Mouse (Mus musculus): ENCODE measurements around the gene Hmces.
"Not testable (repeated sequence)": the region's sequence is repeated elsewhere in the genome, so short reads cannot be mapped to it uniquely, and the experiment has no call there.

Gene Hmces

DNA sequence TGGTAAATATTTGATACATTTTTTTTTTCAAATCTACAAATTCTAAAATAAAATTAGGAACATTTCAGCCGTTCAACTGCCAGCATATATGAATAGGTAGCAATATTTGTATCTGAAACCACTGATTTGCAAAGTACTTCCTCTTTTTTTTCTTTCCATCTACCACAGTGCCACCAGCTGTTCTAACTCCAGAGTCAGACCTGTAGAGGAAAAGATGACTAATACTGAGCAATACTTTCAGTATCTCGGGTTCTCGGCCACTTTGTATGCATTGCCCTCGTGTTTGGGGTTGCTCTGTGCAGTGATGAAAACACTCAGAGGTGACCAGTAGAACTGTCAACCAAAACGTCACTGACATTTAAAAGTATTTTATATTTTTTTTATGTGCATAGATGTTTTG, 2.2 kb downstream of the Hmces start:
- no peak for DNase-seq

DNA sequence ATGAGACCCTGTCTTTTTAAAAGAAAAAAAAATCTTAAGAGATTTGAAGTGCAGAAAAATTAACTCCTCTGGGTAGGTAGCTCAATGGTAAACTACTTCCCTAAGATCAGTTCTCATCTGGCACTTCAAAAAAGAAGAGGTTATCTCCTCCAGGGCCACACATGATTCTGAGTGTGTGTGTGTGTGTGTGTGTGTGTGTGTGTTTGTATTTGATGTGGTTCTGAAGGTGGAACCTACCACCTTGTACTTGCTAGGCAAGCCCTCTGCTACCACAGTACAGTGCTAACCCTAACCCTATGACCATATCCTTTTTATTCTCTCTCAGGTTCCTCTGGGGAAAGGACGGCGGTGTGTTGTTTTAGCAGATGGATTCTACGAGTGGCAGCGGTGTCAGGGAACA, 7.5 kb downstream of the Hmces start:
- no peak for DNase-seq

DNA sequence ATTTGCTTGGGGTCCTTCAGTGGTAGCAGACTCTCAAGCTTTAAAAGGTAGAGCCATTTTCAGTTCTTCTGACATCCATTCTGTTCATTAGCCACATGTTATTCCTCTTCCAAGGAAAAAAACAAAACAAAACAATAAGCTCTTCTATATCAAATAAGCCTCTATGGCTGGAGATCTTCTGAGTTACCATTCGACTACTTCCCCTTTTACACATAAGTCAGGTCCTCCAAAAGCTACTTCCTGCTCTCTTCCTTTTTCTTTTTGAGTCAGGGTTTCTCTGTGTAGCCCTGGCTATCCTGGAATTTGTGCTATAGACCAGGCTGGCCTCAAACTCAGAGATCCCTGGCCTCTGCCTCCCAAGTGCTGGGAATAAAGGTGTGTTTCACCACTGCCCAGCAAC, 9.9 kb downstream of the Hmces start:
- DNase-seq, result no peak

DNA sequence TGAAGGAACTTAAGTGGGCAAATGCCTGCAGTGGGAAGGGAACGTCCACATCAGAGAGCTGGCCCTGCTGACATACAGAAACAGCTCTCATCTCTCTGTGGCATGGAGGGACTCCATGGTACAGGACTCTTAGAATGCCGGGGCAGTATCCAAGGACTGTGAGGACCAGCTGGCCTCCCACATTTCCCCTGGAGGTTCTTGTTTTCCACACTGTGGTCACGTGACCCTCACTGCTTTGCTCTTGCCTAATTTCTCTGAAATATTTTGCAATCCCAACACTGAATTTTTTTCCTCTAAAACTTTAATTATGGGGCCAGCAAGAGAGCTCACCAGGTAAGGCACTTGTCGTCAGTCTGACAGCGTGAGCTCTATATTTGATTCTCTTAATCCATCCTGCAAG, 21.3 kb downstream of the Hmces start:
- DNase-seq, result no peak

DNA sequence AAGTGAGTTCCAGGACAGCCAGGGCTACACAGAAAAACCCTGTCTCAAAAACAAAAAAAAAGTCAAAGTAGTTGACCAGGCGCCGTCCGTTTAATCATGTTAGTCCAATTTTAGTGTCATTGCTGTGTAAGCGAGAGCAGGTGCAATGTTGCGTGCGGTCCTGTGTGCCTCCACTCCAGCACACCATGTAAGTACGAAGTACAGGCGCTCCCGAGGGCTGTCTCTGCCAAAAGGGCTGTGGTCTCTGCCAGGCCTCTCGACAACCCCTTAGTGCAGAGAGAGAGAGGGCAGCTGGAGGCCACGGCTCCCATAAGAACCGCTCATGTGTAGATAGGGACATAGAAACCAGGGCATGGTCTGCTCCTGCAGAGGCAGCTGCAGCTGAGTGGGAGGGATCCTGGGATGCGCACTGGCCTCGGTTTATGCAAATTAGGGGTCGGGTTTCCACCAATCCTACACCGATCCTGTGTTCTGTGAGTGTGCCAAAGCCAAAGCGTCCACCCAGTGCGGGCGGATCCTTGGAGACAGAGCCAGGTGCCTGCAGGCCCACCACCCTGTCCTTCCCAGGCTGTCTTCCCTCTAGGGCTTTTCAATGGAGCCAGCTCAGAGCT, 23.5 kb downstream of the Hmces start:
- peak; percentile 53 for DNase-seq

DNA sequence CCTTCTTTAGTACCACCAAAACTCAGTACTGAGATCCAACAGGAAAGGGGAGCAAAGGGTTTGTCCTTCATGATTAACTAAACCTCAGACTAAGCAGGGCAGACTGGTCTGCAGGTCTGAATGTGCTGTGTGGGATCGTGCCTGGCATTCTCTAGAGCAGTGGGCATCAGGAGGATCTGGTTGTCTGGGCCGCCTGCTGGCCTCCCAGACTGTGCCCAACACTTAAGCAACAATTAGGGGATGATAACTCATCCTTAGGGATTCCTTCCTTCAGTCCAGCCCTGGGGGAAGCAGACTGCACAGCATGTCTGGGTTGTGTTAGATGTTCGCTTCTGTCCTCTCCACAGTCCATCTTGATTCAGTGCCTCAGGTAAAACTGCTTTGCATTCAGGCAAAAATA, 25.2 kb downstream of the Hmces start:
- no peak for DNase-seq

DNA sequence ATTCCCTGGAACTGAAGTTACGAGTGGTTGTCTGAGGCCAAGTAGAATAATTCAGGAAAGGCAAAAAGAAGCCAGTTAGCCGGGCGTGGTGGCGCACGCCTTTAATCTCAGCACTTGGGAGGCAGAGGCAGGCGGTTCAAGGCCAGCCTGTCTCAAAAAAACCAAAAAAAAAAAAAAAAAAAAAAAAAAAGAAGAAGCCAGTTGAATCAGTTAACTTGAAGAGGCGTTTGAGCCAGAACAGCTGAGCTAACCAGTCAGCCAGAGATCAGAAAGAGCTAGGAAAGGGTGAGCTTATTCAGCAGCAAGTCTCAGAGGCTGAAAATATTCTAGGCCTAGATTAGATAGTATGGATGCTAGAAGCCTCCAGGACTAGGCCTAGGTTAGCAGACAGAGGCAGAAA, 28.4 kb downstream of the Hmces start:
- no peak for DNase-seq

DNA sequence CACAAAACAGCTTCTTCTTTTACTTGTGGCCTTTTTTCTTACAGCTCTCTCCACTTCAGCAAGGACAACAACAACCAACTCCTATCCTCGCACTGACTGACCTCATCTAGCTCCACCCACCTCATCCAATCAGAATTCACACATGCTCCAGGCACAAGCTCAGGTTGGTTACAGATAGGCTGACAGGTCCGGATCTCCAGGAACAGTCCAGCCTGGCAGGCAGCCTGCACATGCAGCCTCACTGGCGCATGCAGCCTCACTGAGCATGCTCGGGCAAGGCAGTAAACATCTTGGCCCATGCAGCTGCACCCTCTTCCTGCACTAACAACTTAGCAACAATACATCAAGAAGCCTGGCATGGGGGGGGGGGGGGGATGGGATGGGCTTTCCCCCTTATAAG, 48.7 kb downstream of the Hmces start:
- not testable (repeated sequence) for DNase-seq

DNA sequence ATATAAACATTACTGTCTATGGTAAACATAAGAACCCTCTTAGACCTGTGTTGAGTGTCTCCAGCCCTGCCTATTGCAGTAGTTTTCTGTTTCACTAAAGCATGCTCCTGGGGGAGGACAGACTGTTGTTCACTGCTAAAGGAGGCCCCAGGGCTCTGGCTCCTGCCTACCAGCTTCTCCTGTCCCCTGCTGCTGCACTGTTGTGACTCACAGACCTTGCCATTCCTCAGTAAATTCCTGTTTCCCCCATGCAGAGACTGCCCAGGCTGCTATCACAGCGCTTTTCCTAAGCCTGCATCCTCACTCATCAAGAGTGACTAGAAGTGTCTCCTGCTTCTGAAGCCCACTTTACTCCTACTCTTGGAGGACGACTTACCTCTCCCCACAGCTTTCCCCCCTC, 56.3 kb downstream of the Hmces start:
- no peak for DNase-seq

DNA sequence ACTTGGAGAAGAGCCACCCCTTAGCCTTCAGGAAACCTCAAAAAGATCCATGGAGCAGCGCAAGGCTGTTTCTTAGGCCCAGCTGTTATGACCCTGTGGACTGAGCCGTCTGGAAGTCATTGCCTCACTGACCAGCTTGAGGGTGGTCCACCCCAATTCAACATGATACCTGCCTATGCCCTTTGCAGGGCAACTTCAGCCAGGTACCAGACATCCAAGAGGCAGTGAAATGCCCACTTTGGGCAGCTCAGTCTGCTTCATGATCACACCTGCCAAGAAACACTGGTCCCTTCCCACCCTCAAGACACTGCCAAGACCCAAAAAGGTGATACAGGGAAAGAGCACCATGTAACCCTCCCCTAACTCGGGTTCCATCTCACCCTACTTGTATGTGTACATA, 66.0 kb downstream of the Hmces start:
- no peak for DNase-seq

DNA sequence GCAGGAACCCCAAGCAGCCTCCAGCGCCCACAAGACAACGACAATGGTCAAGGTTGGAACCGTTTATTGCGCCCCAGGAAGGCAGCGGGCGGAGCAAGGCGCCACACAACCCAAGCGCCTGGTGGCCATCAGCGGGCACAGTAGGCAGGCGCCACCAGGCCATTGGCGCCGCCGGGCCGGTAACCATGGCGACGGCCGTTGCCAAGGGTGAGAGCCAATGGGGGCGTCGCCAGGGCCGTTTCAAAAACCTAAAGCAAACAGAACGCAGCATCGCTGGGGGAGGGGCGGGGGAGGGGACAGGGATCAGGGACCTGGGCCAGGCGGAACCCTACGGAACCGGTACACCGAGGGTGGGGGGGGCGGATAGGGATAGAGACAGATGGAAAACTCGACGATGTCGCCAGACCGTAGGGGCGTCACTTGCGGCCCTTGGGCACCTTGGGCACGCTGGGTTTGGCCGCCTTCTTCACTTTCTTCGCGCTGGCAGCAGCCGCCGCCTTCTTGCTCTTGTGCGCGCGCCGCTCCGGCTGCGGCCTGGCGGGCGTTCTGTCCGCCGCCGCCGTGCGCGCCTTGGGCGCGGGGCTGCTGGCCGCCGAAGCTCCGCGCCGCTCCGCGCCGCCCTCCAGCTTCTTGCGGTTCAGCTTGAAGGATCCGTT, 66.8 kb downstream of the Hmces start:
- peak; percentile 68 for DNase-seq

DNA sequence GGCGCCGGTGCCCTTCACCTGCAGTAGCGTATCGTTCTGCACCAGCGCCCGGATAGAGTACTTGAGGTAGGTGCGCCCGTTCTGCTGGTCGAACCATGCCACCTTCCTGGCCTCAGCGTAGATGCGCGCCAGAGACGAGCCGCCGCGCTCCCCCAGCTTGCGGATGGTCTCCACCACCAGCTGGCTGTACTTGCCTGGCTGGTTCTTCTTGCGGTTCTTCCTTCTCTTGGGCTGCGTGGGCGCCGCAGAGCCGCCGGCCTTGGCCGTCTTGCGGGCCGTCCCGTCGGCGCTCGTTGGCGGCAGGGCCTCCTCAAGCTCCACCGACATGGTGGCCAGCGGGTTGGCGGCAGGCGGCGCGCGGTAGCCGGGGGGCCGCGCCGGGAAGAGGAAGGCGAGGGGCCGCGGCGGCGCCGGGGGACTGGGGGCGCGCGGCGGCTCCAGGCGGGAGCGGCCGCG, 67.3 kb downstream of the Hmces start:
- DNase-seq, result peak; percentile 7

DNA sequence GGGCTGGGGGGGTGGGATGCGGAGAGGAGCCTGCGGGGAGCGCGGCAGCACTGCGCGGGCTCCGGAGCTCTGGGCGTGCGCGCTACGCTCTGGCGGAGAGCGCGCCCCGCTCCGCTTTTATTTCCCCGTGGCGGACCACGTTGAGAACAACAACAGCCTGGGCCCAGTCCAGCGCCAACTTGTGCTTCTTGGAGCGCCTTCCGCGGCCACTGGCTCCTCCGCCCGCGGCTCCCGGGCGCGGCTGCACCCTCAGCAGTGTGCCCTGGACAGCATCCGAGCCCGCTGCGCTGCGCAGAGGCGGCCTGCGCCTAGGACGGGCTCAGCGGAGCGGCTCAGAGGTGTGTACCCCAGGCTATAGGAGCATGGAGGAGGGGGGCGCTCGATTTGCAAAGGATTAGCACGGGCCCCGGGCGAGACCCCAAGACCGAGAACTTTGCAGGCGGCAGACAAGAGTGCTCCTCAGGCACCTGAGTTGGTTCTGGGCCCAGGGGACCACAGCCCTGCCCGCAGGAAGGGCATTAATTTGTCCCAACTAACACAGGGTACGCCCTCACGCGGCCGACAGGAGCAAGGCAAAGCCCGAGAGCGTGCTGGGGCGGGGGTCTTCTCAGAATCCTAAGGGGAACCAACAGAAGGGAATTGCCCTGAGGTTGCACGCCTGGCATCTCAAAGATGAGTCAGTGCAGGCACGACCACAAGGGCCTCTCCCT, 68.0 kb downstream of the Hmces start, which contains the start of gene H1fx:
H1fx (minus strand) TSS at position 91 of the 710 bp plus-strand sequence.
- peak; percentile 62 for DNase-seq

DNA sequence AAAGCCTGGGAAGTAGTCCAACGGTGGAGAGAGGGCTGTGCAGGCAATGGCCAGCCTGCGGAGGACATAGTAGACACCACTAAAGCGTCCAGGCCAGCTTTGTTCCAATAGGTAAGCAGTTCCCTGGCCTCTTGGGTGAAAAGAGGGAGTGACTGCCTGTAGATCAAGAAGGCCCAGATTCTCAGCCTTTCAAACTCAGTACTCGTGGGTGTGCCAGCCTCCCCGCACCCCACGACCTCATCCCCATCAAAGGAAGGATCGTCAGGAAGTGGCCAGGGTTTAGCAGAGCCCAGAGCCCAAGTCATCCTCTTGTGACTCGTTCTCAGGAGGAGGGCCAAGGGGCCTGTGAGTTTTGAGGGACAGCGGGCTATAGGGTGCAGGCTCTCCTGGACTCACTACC, 68.8 kb downstream of the Hmces start:
- no peak for DNase-seq
